Mouse (Mus musculus) v-Abl transformed pro-B cells (cell line): Measurements from ENCODE around the gene Galnt16.

ENCODE experiments used
- in situ Hi-C, 2 experiments: fragments of 400-800 bp; cut with MboI; formaldehyde crosslinking; loops; one replicate each; pipeline ENCODE4 v1.15.1; 2025; ENCODE audit not compliant: unreplicated experiment in 2 of 2

Galnt16 gene

GRCm38 (mm10) chr12:80595968-80596367 lies 77.9 kb downstream of the Galnt16 start:
- in situ Hi-C loops = no loop called here

DNA sequence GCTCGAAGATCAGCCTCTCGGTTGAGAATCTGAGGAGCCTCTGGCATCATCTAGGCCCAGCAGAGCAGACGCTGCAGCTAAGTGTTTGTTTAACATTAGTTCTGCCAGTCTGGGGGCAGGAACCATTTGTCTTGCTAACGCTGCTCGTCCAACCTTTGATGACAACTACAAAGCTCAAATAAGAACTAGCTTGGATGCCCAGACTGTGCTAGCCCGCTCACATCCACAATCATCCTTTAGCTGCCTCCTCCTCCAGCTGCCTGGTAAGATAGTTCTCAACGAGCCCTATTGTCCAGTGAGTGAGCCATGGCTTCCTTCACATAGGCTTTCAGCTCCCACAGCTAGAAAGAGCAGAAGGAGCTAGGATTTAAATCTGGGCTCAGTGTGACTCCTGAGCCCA lies 80.2 kb downstream of the Galnt16 start:
- in situ Hi-C loops = no loop called here

DNA sequence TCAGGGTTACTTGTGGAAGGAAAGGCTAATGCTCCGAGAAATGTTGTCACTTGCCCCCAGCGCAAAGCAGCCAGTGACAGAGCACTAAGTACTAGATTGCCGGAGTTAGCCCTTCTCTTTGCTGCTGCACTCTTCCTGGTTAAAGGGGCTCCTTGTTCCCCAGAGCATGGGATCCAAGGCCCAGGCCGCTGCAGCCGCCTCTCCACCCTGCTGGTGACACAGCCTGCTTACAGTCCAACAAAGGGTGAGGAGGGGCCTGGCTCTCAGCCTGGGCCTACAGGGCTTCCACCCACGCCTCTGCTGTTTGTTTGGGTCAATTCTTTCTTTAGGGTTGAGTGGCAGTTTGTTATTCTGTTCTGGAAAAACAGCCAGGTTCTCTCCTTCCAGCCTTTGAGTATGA lies 80.7 kb downstream of the Galnt16 start:
- in situ Hi-C loops = no loop called here

- in situ Hi-C loops = no loop called here
Measured at GRCm38 (mm10) chr12:80601597-80602269, 83.7 kb downstream of the Galnt16 start.

DNA sequence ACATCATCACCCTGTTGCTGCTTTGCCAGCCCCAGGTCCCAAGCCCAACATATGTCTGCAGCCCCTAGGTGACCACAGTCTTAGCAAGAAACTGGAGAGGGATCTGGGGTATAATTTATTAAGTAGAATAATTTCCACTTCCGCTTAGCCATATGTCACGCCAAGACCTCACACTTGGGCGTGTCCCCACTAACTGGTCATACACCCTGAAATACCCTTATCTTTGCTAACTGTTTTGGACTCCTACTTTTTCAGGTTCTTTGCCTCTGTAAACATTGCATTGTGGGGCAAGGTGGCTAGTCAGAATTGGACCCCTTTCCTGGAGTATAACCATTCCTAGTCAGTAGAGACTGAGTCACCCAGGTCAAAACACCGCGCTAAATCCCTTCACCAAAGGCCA lies 84.4 kb downstream of the Galnt16 start:
- in situ Hi-C loops = no loop called here

DNA sequence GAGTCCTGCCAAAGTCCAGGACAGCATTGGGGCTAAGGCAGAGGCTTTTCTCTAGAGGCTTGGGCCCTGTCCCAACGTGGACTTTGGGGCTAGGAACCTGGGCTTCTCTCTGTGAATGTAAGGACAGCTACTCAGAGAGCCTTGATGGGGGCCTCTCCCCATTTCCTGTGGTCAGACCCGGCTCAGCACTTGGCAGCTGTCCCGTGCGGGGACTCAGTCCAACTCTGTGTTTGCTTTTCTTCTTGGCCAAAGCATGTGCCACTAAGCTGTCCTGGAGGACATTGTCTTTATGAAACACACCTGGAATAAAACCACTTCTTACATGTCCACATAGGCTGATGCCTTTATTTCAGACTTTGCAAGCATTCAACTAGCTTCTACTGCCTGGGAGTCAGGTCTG lies 85.5 kb downstream of the Galnt16 start:
- in situ Hi-C loops = no loop called here

DNA sequence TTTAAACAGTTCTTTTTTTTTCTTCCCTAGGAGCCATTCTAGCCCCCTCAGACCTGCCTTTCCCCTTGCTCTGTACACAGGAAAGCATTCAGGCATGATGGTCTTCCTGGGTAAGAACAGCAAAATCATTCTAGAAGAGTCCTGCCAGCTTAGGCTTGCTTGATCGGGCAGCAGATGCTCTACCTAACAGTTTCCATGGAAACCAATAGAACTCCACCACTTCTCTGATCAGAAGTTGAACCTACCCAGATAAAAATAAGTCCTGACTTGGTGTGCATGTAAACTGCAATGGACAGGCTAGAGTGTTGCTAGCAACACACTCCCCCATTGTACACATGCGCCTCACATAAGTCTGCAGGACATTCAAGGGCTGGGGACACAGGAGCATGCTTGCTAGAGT lies 86.1 kb downstream of the Galnt16 start:
- in situ Hi-C loops = no loop called here

DNA sequence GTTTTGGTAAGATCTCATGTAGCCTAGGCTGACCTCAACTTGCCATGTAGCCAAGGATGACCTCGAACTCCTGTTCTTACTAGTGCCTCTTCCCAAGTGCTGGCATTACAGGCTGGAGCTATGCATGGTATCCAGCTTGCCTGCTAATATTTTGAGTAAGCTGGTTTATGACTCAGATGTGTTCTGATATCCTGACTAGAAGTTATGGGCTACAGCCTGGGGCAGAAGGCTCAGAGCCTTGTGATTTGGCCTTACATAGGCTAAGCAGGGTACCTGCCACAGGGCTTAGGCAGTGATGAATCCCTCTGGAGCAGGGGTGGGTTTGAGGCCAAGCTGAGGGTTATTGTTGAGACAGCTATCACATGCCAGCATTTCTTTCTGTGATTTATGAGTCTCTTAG lies 90.5 kb downstream of the Galnt16 start:
- in situ Hi-C loops = no loop called here

DNA sequence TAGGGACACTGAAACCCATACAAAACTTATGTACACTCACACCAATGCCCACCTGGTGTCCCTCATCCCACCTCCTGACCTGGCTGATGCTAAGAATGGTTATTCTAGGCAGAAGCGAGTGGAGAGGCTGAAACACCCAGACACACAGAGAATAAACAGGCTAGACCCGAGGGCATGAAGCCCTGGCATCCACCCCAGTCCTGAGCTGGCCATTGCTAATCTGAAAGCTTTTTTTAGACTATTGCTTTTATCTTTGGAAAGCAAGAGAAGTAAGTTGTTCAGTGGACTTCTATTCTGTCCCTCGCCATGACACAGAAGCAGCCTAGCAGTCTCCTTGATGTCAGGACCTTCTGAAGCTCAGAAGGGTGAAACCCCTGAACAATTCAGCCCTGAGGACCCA lies 91.9 kb downstream of the Galnt16 start:
- in situ Hi-C loops = no loop called here

GRCm38 (mm10) chr12:80612113-80612791 lies 94.2 kb downstream of the Galnt16 start:
- in situ Hi-C loops = no loop called here

GRCm38 (mm10) chr12:80615371-80616257 lies 97.5 kb downstream of the Galnt16 start:
- in situ Hi-C loops = no loop called here

- in situ Hi-C loops = no loop called here
Measured at GRCm38 (mm10) chr12:80620501-80620900, 102.4 kb downstream of the Galnt16 start.

GRCm38 (mm10) chr12:80631790-80632189 lies 113.7 kb downstream of the Galnt16 start:
- in situ Hi-C loops = loop anchor here (25.0 kb wide), 2 partner anchors 1469 to 1769 kb away; partner anchors contain the start of genes Atp6v1d (in 1 of the 2), Eif2s1 (in 1 of the 2) and Vti1b (in 1 of the 2)

DNA sequence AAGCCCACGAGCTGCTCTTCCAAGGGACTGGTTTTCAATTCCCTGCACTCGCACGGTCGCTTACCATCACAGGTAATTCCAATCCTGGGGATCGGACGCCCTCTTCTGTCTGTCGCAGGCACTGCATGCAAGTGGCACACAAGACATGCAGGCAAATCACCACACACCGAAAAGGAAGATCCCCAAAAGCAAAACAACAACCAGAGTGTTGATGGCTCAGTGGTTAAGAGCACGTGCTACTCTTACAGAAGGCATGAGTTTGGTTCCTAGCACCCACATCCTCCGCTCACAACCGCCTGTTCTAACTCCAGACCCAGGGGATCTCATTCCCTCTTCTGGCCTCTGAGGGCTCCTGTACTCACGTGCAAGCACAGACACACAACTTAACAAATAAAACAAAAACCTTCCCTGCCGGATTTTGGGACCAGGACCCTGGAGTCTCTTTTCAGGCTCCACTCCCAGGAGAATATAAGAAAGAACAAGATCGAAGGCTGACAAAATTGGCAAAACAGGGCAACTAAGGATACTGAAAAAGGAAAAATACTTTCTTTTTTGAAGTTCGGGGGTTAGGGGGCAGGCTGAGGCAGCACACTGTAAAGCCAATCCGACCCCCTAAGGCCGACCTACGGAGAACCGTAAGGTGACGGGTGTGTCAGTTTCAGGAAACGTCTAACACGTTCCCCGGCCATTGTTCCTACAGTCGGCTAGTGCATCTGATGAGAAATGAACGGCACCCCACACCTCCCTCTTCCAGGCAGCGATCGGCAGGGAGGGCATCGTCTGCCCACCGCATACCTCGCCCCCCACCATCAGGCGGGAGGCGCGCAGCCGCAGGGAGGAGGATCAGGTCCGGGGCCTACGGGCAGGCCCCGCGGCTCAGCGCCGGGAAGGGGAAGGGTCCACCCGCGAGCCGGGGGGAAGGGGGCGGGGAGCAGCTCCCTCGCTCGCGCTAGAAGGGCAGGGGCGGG lies 124.9 kb downstream of the Galnt16 start:
- in situ Hi-C loops = loop anchor here (10.0 to 25.0 kb wide), 3 partner anchors 178 to 1781 kb away; partner anchors contain the start of genes Atp6v1d (in 1 of the 2), Eif2s1 (in 1 of the 2), Exd2 (in 1 of the 2) and Vti1b (in 1 of the 2)

DNA sequence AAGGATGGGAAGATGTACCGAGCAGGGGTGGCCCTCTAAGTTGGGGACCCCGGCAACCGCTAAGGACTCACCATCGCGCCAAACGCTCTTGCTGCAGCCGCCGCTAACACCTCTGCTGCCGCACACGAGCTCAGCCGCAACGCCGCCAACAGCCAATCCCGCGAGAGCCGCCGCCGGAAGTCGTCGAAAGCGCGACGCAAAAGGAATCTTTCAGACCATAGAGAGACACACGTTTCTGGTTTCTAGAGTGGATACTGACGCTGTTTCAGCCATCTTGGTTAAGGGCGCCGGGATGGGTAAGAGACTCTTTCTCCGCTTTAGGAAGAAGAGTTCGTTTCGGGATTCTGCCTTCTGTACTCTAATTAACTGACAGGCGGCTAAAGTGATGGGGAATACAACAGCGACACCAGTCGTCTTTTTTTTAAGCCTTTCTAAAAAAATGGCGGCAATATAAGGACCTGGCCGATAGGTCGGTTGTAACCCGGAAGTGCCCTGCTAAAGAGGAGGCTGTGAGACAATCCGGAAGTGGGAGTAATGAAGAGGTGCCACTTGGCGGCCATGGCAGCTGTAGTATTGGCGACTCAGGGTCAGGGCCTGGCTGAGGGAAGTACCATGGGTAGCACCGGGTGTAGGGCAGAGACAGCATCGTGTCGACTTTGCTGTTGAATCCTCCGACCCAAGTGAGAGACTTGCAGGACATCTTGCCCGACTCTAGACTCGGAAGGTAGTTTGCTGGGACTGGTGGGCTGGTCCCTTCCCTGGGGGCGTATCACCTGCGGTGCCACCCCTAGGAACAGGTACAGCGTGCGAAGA lies 125.8 kb downstream of the Galnt16 start, which contains the start of the genes Slc39a9 and Erh:
Gene Slc39a9, plus strand, starts transcription at position 191 of the 813 bp plus-strand sequence.
Gene Erh, minus strand, starts transcription at position 649 of the 813 bp plus-strand sequence.
- in situ Hi-C loops = loop anchor here (10.0 to 25.0 kb wide), 3 partner anchors 179 to 1782 kb away; partner anchors contain the start of genes Atp6v1d (in 1 of the 2), Eif2s1 (in 1 of the 2), Exd2 (in 1 of the 2) and Vti1b (in 1 of the 2)

DNA sequence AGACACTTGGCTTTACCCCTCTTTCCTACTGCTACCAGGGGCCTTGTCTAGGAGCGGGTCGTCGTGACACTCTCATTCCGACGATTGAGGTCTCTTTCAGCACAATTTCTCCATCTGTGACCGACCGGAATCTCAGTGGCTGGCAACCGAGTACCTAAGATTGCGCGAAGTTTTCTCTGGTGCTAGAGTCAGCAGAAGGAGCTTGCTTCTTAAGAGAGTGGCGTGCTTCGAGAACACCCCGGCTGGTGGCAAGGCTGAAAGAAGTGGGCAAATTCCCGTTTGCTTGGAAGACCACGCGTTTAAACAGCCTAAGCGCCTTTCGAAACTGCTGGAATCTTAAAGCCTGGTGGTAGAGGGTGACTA lies 126.4 kb downstream of the Galnt16 start:
- in situ Hi-C loops = loop anchor here (10.0 to 25.0 kb wide), 3 partner anchors 180 to 1782 kb away; partner anchors contain the start of genes Atp6v1d (in 1 of the 2), Eif2s1 (in 1 of the 2), Exd2 (in 1 of the 2) and Vti1b (in 1 of the 2)

DNA sequence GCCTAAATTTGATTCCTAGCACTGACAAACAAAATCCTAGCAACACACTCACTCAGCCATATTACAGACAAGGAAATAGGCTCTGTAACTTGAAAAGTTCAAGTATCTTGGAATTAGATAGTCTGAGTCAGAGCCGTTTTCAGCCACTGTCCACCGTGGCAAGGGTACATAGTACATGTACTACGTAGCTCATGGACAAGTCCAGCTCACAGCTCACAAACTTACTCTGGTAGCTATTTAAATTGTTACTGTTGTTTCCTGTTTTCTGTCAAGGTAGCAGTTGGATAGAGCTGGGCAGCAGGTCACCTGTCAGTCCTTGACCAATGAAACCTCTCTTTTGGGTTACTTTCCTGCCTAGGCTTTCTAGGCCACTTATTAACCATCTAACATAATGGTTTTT lies 128.3 kb downstream of the Galnt16 start:
- in situ Hi-C loops = loop anchor here (10.0 to 25.0 kb wide), 3 partner anchors 182 to 1784 kb away; partner anchors contain the start of genes Atp6v1d (in 1 of the 2), Eif2s1 (in 1 of the 2), Exd2 (in 1 of the 2) and Vti1b (in 1 of the 2)

DNA sequence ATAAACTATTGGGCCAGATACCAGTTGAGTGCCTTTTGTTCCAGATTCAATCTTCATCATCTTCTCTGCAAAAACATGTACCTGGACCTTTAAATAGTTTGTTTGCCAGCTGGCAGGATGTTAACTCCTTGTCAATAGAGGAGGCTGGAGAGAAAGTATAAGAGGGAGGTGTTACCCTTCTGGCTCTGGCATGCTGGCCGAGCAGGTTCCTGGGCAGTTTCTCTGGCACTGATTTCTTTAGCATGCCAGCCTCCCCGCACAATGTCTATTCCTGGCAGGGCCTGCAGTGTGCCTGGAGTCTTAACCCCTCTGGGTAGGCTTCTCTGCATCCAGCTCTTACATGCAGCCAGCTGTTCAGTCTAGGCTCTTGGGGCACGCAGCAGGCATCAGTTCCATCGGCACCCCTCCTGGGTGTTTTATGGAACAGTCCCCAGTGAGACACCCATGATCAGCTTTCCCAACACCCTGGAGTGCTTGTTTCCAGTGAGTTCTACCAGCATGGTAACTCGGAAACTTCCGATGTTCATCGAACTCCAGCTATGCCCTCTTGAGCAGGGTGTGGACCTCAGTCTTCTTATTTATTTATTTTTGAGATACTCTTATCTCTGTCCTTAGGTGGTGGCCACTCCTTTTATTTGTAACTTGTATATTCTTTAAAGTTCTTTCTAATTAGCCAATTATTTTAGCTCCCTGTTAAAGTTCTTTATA lies 136.0 kb downstream of the Galnt16 start:
- in situ Hi-C loops = no loop called here
